Mouse (Mus musculus): Measurements from ENCODE around the gene Zfp839. TPM values are rescaled to one million over a fixed set of nuclear protein-coding genes. Genes with fewer than 3 reads are reported as not detected.
A peak's percentile ranks its signal among the peaks of the same experiment; 100 is the strongest.

Zfp839 gene
- total and polyA plus RNA-seq, 3 experiments, result 4.2 to 5.0 TPM; not detected in 1

- H3K9ac ChIP-seq (ENCODE audit: control insufficient read depth, low read depth, low read length, poor library complexity, severe bottlenecking), result no peak overlapping the region
- H3K79me2 ChIP-seq (ENCODE audit: control insufficient read depth, insufficient read depth, low read length, poor library complexity), result no peaks in the 10 kb centered on the region; the same call in 1 of the 2 replicates
- peaks cover 0 to 5% of the 10 kb centered on the region in 2 experiments; a peak in 1 of 4 replicates for H3K36me3 ChIP-seq (ENCODE audit: control insufficient read depth in 1 of 2, insufficient read depth in 2 of 2, low read length in 2 of 2)
- H3K4me3 ChIP-seq (ENCODE audit: control insufficient read depth in 1 of 2, insufficient read depth in 1 of 2, low read depth in 2 of 2, low read length in 2 of 2), result no peak overlapping the region
- H3K27me3 ChIP-seq (ENCODE audit: control insufficient read depth in 1 of 2, insufficient read depth in 2 of 2, low read length in 2 of 2), result no peaks in the 10 kb centered on the region
- DNase-seq (ENCODE audit: low read depth, low spot score), result no peak
- H3K9me3 ChIP-seq (replicated peaks; ENCODE audit: insufficient read depth, low read length), result no peaks in the 10 kb centered on the region
- H3K27ac ChIP-seq (ENCODE audit: control insufficient read depth, low read depth, low read length), result no peak overlapping the region
- TF ChIP-seq ZNF384 (IDR thresholded peaks at IDR 0.05; ENCODE audit: low read depth, low read length) (no peak), MAX (IDR thresholded peaks at IDR 0.05; ENCODE audit: low read length) (no peak), MEF2A (IDR thresholded peaks at IDR 0.05; ENCODE audit: extremely low read depth, insufficient replicate concordance, low read depth, low read length, poor library complexity, severe bottlenecking) (no peak), MYB (IDR thresholded peaks at IDR 0.05; ENCODE audit: low read depth, low read length) (no peak), ZMIZ1 (IDR thresholded peaks at IDR 0.05; ENCODE audit: low read depth, low read length) (no peak), SIN3A (IDR thresholded peaks at IDR 0.05; ENCODE audit: low read length) (no peak), CHD2 (IDR thresholded peaks at IDR 0.05; ENCODE audit: low read length) (no peak), POLR2AphosphoS5 (IDR thresholded peaks at IDR 0.05; ENCODE audit: borderline replicate concordance, low read depth, low read length) (no peak), KAT2A (conservative IDR thresholded peaks at IDR 0.05; ENCODE audit: low read depth, low read length) (no peak)
- H3K4me1 ChIP-seq (ENCODE audit: control insufficient read depth in 1 of 2, insufficient read depth in 2 of 2, low read length in 2 of 2), result peaks cover 0 to 5% of the 10 kb centered on the region in 2 experiments; a peak in 2 of 4 replicates
These were observed 12.2 kb upstream of the Zfp839 start for GRCm38 (mm10) chr12:110837850-110838249.

- Histone ChIP-seq H3K9me3 (replicated peaks; ENCODE audit: insufficient read depth, low read length) (no peaks in the 10 kb centered on the region), H3K36me3 (ENCODE audit: control insufficient read depth in 1 of 2, insufficient read depth in 2 of 2, low read length in 2 of 2) (peaks cover 0 to 5% of the 10 kb centered on the region in 2 experiments; a peak in 1 of 4 replicates), H3K9ac (ENCODE audit: control insufficient read depth, low read depth, low read length, poor library complexity, severe bottlenecking) (peak within 1 kb of the TSS; percentile 63), H3K27me3 (ENCODE audit: control insufficient read depth in 1 of 2, insufficient read depth in 2 of 2, low read length in 2 of 2) (no peaks in the 10 kb centered on the region), H3K4me1 (ENCODE audit: control insufficient read depth in 1 of 2, insufficient read depth in 2 of 2, low read length in 2 of 2) (peaks cover 0 to 5% of the 10 kb centered on the region in 2 experiments; a peak in 2 of 4 replicates), H3K4me3 (ENCODE audit: control insufficient read depth in 1 of 2, insufficient read depth in 1 of 2, low read depth in 2 of 2, low read length in 2 of 2) (peak within 1 kb of the TSS; percentile 65 to 72), H3K27ac (ENCODE audit: control insufficient read depth, low read depth, low read length) (peak within 1 kb of the TSS; percentile 40; the same call in 1 of the 2 replicates), H3K79me2 (ENCODE audit: control insufficient read depth, insufficient read depth, low read length, poor library complexity) (no peaks in the 10 kb centered on the region; the same call in 1 of the 2 replicates)
- peak; percentile 96 for DNase-seq (ENCODE audit: low read depth, low spot score)
- TF ChIP-seq ZNF384 (IDR thresholded peaks at IDR 0.05; ENCODE audit: low read depth, low read length) (no peak), EP300 (IDR thresholded peaks at IDR 0.05; ENCODE audit: low read depth in 1 of 2, low read length in 2 of 2) (no peak), POLR2AphosphoS5 (IDR thresholded peaks at IDR 0.05; ENCODE audit: borderline replicate concordance, low read depth, low read length) (no peak), TBP (IDR thresholded peaks at IDR 0.05; ENCODE audit: low read depth, low read length) (peak; percentile 92), MAFK (IDR thresholded peaks at IDR 0.05; ENCODE audit: borderline replicate concordance, low read depth, low read length) (no peak), RCOR1 (IDR thresholded peaks at IDR 0.05; ENCODE audit: low read depth, low read length) (no peak), GATA1 (IDR thresholded peaks at IDR 0.05; ENCODE audit: low read depth, low read length) (no peak), CHD2 (IDR thresholded peaks at IDR 0.05; ENCODE audit: low read length) (no peak), MYC (IDR thresholded peaks at IDR 0.05; ENCODE audit: low read depth, low read length) (no peak), ELF1 (IDR thresholded peaks at IDR 0.05; ENCODE audit: low read depth, low read length) (peak; percentile 83), POLR2A (IDR thresholded peaks at IDR 0.05; ENCODE audit: control insufficient read depth in 1 of 2, insufficient read depth in 1 of 2, low read depth in 1 of 2, low read length in 2 of 2, poor library complexity in 1 of 2) (peak in 1 of 2 experiments; percentile 43; a peak in 1 of 4 replicates), ZMIZ1 (IDR thresholded peaks at IDR 0.05; ENCODE audit: low read depth, low read length) (no peak), TAL1 (IDR thresholded peaks at IDR 0.05; ENCODE audit: low read length) (no peak), UBTF (IDR thresholded peaks at IDR 0.05; ENCODE audit: borderline replicate concordance, insufficient read depth, low read depth, low read length) (peak; percentile 59; the same call in 1 of the 2 replicates), GABPA (IDR thresholded peaks at IDR 0.05; ENCODE audit: low read depth, low read length) (no peak), MXI1 (IDR thresholded peaks at IDR 0.05; ENCODE audit: low read depth, low read length) (peak; percentile 79), HCFC1 (IDR thresholded peaks at IDR 0.05; ENCODE audit: low read depth, low read length) (peak; percentile 77), POLR2AphosphoS2 (IDR thresholded peaks at IDR 0.05; ENCODE audit: low read length) (no peak), USF2 (IDR thresholded peaks at IDR 0.05; ENCODE audit: borderline replicate concordance in 1 of 2, insufficient read depth in 1 of 2, low read depth in 1 of 2, low read length in 2 of 2) (no peak), CTCF (IDR thresholded peaks at IDR 0.05 in 2 of 3, conservative IDR thresholded peaks at IDR 0.05 in 1 of 3; ENCODE audit: control insufficient read depth in 1 of 3, insufficient read depth in 1 of 3, low read depth in 2 of 3, low read length in 3 of 3, poor library complexity in 1 of 3, severe bottlenecking in 1 of 3) (no peak), ZC3H11A (IDR thresholded peaks at IDR 0.05; ENCODE audit: low read depth, low read length) (no peak), MYB (IDR thresholded peaks at IDR 0.05; ENCODE audit: low read depth, low read length) (no peak), JUND (IDR thresholded peaks at IDR 0.05; ENCODE audit: low read depth, low read length) (no peak), CHD1 (IDR thresholded peaks at IDR 0.05; ENCODE audit: low read depth, low read length) (no peak), NELFE (IDR thresholded peaks at IDR 0.05; ENCODE audit: low read depth, low read length) (peak; percentile 60; the same call in 1 of the 2 replicates)
These were observed 9.5 kb upstream of the Zfp839 start, which contains the start of gene Mok for GRCm38 (mm10) chr12:110840348-110841198. Gene Mok, minus strand, starts transcription at chr12:110840939.
